In genomic region chr5:82989056-82989455, GRCm38 (mm10) we compare ENCODE assay signal across 9 mouse cellular contexts.
A peak's percentile ranks its signal among the peaks of the same experiment; 100 is the strongest.
DNase-seq lines count a peak whose midpoint lies in the region; ATAC-seq lines count a peak whose summit lies in the region.
"Had no signal": no experiment of that assay in that cellular context is flagged by ENCODE, and none has a peak within 500 bp of the region (broad histone marks: within the 10 kb centered on the region; RNA-seq: fewer than 3 reads in every experiment).

No protein-coding gene starts in this region.

- DNase-seq in gastrocnemius, postnatal 25 days, result peak; percentile 18
- no peak for DNase-seq in gastrocnemius, postnatal 10 days
- DNase-seq in right cerebral cortex, adult 2 months (ENCODE audit: low spot score in 2 of 2), result peak; percentile 8
- no peak for DNase-seq in right cerebral cortex, postnatal 14 days
- peak; percentile 89 for DNase-seq in layer of hippocampus, adult 9-11 months
- no peak for DNase-seq in ovary, adult 18-20 months (ENCODE audit: low spot score)
- DNase-seq in kidney, adult 8-10 months, result no peak
- DNase-seq: heart, postnatal 4 days had no signal

- no peak for ATAC-seq in frontal cortex, adult (ENCODE audit: low TSS enrichment)

Comparison
In these comparisons a context has a peak if more than half of its experiments do, and no peak if none do; other contexts are left out.
1. DNase-seq: peak in gastrocnemius, postnatal 25 days (single experiment), right cerebral cortex, adult 2 months (2 of 2) and layer of hippocampus, adult 9-11 months (single experiment); none in gastrocnemius, postnatal 10 days (single experiment), right cerebral cortex, postnatal 14 days (single experiment), ovary, adult 18-20 months (single experiment) and kidney, adult 8-10 months (0 of 2).